Mouse (Mus musculus) adrenal gland, postnatal 4 days (tissue): ENCODE measurements around the gene Oxtr. TPM values are rescaled to one million over a fixed set of nuclear protein-coding genes. Genes with fewer than 3 reads are reported as not detected.

Experiments
- DNase-seq, 2 experiments: peaks; one replicate each; pipeline ENCODE4 v3.0.0; 2021 to 2022; ENCODE audit warnings: low spot score in 2 of 2, mixed read lengths in 2 of 2
- total RNA-seq, 2 experiments: library from RNA; stranded (reverse); gene quantifications; 2 replicates each; pipeline ENCODE4 v1.2.3; 2021

Gene Oxtr
- total RNA-seq, 2 experiments from 2014 or later = 53.4 to 66.5 TPM

- DNase-seq = no peak
These were observed 398 bp downstream of the Oxtr start for GRCm38 (mm10) chr6:112489181-112489909.

- DNase-seq = no peak
These were observed 942 bp downstream of the Oxtr start for GRCm38 (mm10) chr6:112488821-112489180.

GRCm38 (mm10) chr6:112487993-112488392 is 1.8 kb downstream of the Oxtr start:
- DNase-seq = no peak

- no peak for DNase-seq
These were observed 5.4 kb downstream of the Oxtr start for GRCm38 (mm10) chr6:112484316-112484715.

- DNase-seq = no peak
These were observed 9.9 kb downstream of the Oxtr start for GRCm38 (mm10) chr6:112479861-112480260.

- no peak for DNase-seq
These were observed 18.1 kb downstream of the Oxtr start for GRCm38 (mm10) chr6:112471644-112472043.

GRCm38 (mm10) chr6:112466001-112466400 is 23.7 kb downstream of the Oxtr start:
- no peak for DNase-seq

- DNase-seq = no peak
These were observed 24.3 kb downstream of the Oxtr start for GRCm38 (mm10) chr6:112465441-112465840.

GRCm38 (mm10) chr6:112463331-112463730 is 26.4 kb downstream of the Oxtr start:
- no peak for DNase-seq

- DNase-seq = no peak
These were observed 28.3 kb downstream of the Oxtr start for GRCm38 (mm10) chr6:112461459-112461858.

- no peak for DNase-seq
These were observed 30.4 kb downstream of the Oxtr start, which contains the start of gene Cav3 for GRCm38 (mm10) chr6:112459341-112459749. Gene Cav3, plus strand, starts transcription at chr6:112459505.

GRCm38 (mm10) chr6:112445675-112446074 is 44.1 kb downstream of the Oxtr start:
- no peak for DNase-seq

- DNase-seq = no peak
These were observed 63.6 kb downstream of the Oxtr start for GRCm38 (mm10) chr6:112426018-112426732.

- DNase-seq = no peak
These were observed 65.8 kb downstream of the Oxtr start for GRCm38 (mm10) chr6:112423746-112424501.

Other genes with a start within 250 kb of the Oxtr start
- gene Lmcd1, start 216.2 kb downstream of the Oxtr start, total RNA-seq = 10 to 100 TPM; 12.1 to 15.9 TPM
- 1 to 10 TPM; 2.2 TPM for gene Ssu2, start 101.9 kb downstream of the Oxtr start, total RNA-seq
- gene Cav3, start 30.4 kb downstream of the Oxtr start, total RNA-seq = 1 to 10 TPM; 2.8 to 7.4 TPM
- 10 to 100 TPM; 14.8 to 16.0 TPM for gene Rad18, start 206.7 kb upstream of the Oxtr start, total RNA-seq